Mouse (Mus musculus) layer of hippocampus, adult 18-20 months (tissue): Measurements from ENCODE around the gene Cc2d1a. TPM values are rescaled to one million over a fixed set of nuclear protein-coding genes. Genes with fewer than 3 reads are reported as not detected.

Source experiments
- DNase-seq, 2 experiments: peaks; one replicate each; pipeline ENCODE4 v3.0.0; 2022; ENCODE audit warnings: low spot score in 2 of 2
- long read RNA-seq: library from polyadenylated mRNA; stranded (forward); transcript quantifications from one replicate; pipeline ENCODE4 v2.0.0, GENCODE M21; 2021
- total RNA-seq, 2 experiments: library from RNA; stranded (reverse); gene quantifications; 2 replicates each; pipeline ENCODE4 v1.2.3; 2021

Gene Cc2d1a
- total RNA-seq: 10 to 100 TPM; 57.4 to 61.0 TPM
- long read RNA-seq, transcript Cc2d1a-201 (29 exons, 3,471 nt): major isoform, 24 of 65 reads
- long read RNA-seq, partial matches to known transcripts: 21 of 65 reads
- long read RNA-seq, other reads (novel, unspliced or antisense): 20 of 65 reads

DNA sequence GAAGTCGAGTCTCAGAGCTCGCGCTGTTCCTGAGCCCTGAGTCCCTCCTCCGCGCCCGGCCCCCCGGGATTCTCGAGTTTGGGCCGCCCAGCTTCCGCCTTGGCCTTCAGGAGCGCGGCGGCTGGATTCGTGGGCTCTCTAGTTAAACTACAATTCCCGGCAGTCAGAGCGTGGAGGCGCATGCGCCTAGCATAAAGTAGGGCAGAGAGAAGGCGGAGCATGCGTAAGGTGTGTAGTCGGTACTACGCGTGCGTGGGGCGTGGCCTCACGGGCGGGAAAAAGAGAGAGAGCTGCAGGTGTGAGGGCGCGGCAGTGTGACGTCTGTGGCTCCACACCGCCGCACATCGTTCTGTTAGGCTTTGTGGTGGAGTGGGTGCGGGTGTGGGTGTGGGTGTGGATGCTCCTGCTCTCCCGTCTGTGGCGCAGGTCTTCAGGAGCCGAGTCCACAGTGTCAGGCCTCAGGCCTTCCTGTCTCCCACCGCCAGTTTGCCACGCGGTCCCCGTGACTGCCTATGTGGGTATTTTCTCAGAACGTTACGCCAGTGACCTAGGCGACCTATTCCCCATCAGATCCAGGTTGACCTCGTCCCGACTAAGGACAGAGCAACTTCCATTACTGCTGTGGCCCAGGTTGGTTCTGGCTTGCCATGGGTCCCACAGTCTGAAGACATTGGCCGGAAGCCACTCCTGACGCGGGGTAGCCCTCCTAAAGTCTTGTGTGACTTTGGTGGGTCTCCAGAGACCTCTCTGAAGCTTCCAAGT lies at the start of gene Cc2d1a, which contains the start of gene 4930432K21Rik:
TSS of gene Cc2d1a (minus strand) at position 168 of the 762 bp plus-strand sequence.
TSS of gene 4930432K21Rik (plus strand) at position 257 of the 762 bp plus-strand sequence.
- DNase-seq: peak; percentile 92 to 96

- DNase-seq: peak in 1 of 2 experiments; percentile 64
Measured at GRCm38 (mm10) chr8:84197141-84197921, 49.6 kb upstream of the Cc2d1a start.

- no peak for DNase-seq
Measured at GRCm38 (mm10) chr8:84194224-84194743, 46.5 kb upstream of the Cc2d1a start.

DNA sequence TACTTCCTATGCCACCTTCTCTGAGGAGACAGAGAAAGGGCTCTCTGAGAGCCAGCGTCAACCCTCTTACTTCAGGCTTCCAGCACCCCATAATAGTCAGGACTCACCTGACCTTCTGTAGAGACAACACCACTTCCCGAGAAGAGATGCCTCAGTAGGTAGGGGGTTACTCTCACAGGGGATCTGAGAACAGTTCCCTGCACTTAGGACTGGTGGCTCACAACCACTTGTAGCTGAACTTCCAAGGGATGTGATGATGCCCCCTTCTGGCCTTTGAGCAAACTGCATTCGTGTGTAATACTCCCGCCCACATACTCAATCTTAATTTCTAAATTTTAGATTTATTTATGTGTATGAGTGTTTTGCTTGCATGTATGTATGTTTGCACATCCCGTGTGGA lies 45.8 kb upstream of the Cc2d1a start:
- no peak for DNase-seq

DNA sequence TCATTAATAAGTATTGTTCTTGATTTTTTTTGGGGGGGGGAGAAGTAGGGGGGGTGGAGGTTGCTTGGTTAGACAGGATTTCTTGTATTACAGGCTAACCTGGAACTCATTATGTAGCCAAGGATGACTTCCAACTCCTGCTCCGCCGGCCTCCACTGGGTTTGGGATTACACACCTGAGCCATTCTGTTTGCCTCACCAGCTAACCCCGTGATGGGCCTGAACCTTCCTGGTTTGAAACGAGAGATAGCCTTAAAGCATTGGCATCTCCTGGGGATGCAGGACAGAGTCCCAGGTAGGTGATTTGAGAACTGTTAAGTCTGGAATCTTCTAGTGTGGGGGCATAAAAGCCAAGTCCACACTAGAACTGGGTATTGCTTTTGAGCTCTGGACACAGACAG lies 45.4 kb upstream of the Cc2d1a start:
- no peak for DNase-seq

- peak in 1 of 2 experiments; percentile 70 for DNase-seq
Measured at GRCm38 (mm10) chr8:84192555-84192954, 44.8 kb upstream of the Cc2d1a start.

DNA sequence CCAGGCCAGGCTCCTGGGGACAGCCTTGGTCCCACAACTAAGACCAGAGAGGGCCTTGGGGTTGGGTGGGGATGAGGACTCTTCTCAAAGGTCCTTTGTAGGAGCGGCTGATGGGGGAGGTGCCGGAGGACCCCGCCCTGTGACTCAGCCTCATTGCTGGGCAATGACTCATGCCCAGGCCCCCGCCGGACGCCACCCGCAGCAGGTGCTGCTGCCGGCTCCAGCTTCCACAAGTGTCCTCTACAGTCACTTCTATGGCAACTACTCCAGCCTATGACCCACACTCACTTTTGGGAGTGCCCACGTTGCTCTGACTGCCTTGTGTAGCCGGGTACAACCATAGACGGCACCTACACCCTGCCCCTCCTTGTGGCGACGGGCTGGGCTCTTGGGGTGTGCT lies 44.3 kb upstream of the Cc2d1a start:
- DNase-seq: peak in 1 of 2 experiments; percentile 15

GRCm38 (mm10) chr8:84190191-84190867 lies 42.6 kb upstream of the Cc2d1a start:
- no peak for DNase-seq

- no peak for DNase-seq
Measured at GRCm38 (mm10) chr8:84189603-84190002, 41.9 kb upstream of the Cc2d1a start.

DNA sequence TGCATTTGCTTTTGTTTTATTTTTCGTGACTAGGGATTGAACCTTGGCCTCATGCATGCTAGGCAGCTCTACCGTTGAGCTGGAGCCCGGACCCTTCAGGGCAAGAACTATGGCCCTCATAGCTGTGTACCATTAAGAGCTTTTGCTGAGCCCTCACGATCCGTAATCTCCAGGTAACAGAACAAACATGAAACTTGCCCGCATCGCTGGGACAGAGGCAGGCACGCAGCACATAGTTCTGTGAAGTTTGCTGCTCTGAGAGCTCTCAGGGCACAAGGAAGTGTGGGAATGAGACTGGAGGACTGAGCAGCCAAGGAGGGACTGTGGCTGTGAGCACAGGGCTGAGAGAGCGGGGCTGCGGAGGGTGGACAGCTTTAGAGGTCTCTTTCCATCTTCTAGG lies 40.9 kb upstream of the Cc2d1a start:
- DNase-seq: no peak

- DNase-seq: peak in 1 of 2 experiments; percentile 68
Measured at GRCm38 (mm10) chr8:84187065-84187755, 39.5 kb upstream of the Cc2d1a start.

DNA sequence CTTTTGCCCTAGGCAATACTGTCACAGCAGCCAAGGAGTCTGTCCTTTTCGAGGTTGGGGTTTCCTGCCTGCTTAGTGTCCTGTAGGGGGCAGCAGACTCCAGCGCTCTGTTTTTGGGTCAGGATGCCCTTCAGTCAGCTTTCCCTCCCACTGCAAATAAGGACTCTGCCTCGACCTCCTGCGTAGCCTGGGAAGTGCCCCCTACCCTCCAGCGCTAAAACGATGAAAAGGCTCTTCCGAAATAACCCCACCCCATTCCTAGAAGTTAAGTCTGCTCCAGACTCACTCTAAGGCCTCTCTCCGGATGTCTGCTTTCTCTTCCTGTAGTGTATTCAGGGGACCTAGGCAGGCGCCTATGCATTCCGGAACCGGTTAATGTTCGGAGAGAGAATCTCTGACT lies 38.8 kb upstream of the Cc2d1a start:
- peak in 1 of 2 experiments; percentile 89 for DNase-seq

- DNase-seq: no peak
Measured at GRCm38 (mm10) chr8:84185117-84185516, 37.4 kb upstream of the Cc2d1a start, which contains the start of gene Nanos3. TSS of gene Nanos3 (minus strand) at chr8:84185217.

DNA sequence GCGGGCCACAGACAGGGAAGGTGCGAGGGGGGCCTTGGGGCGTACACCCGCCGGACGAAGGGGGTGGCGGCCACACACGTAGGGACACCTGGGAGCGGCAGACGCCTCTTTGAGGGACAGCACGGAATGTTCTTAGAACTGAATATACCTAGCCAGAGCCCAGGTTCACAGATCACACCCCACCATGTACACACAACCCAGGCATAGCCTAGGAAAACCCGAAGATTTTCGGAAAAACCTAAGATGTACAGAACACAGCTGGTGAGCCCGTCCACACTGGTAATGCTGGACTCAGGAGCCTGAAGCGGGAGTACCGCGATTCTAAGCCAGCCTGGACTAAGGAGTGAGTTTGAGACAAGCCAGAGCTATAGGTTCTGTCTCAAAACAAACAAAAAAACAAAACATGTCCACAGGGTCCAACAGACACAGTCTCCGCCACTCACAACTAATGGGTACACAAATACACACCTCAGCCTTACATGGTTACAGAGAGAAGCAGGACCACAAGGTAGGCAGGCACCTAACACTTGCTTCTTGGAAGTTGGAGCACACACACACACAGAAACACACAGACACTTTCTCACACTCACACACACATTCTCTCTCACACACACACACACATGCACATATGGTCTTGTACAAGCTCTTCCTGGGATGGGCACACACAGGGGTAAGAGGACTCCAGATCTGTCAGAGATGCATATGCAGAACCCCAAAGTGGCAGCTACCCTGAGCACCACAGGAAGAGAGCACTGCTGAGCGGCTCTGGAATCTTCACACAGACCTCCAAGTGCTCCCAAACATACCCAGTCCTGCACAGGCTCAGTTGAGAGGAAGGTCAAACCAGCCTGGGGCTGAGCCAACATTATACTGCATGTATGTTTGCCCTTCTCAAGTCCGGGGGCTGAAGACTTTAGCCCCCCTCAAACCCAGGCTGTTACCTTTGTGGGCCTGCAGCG lies 36.6 kb upstream of the Cc2d1a start:
- no peak for DNase-seq

- DNase-seq: peak in 1 of 2 experiments; percentile 10
Measured at GRCm38 (mm10) chr8:84183261-84184084, 35.7 kb upstream of the Cc2d1a start.

GRCm38 (mm10) chr8:84182833-84183232 lies 35.1 kb upstream of the Cc2d1a start:
- no peak for DNase-seq

DNA sequence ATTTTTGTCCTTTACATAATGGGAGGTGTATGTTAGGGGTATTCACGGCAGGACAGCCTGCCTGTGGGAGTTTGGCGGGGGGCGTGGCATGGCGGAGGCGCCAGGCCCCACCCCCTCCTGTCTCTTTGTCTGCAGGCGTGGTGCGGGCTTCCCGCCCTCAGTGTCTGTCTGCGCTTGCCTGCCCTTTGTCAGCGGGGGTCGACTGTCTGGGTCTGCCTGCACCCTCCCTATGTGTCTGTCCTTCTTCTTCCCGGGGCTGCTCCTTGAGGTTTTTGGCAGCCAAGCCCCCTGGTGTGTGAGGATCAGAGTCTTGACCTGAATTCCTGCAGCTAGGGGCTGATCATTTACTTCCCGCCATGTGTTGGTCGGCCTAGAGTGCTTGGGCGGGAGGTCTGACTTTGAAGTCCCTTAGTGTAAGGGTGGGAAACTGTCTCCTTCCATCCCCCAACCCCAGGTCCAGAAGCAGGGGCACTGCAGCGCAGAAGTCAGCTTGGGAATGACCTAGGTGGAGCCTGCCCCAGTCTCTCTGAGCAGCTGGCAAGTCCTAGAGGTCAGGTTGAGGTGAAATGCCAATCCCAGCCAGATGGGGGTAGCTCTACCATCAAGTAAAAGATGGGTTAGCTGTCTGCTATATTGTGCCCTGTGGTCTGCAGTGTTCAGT lies 32.9 kb upstream of the Cc2d1a start:
- DNase-seq: no peak

DNA sequence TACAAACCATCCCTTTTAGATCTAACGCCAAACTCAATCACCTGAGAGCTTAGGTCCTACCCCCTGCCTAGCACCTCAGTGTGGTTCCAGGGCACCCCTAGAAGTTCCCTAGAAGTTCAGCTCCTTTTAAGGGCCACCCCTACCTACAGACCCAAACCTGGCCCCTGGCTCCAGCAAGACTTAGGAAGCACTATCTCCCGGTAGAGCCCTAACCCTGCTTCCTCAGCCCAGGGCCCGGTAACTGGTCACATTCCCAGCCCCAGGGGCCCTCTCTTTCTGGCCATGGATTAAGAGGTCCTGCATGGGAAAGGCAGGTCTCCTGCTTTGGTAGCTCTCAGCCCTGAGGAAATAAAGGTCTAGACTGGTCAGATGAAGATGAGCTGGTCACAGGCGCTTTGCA lies 32.2 kb upstream of the Cc2d1a start:
- DNase-seq: no peak
